Mouse (Mus musculus): ENCODE measurements around the gene Lhfp. TPM values are rescaled to one million over a fixed set of nuclear protein-coding genes. Genes with fewer than 3 reads are reported as not detected.

Lhfp gene
- 5.7 and 13.7 TPM in 2 replicates for polyA plus RNA-seq (2011; ENCODE audit: insufficient read depth, insufficient read length, low replicate concordance, missing spikeins)

- no peaks in the 10 kb centered on the region for H3K4me1 ChIP-seq (ENCODE audit: control insufficient read depth, insufficient read depth, low read length)
- no peak within 1 kb of the TSS for H3K27ac ChIP-seq (ENCODE audit: control insufficient read depth, insufficient read depth, low read depth, low read length, poor library complexity)
- WGBS = under 1% methylated on average over 58 of the region's 58 CpGs
- H3K4me3 ChIP-seq (replicated peaks; ENCODE audit: control insufficient read depth, low read depth, low read length) = peak within 1 kb of the TSS; percentile 37
- no peak for TF ChIP-seq CTCF (IDR thresholded peaks at IDR 0.05; ENCODE audit: control insufficient read depth, insufficient read depth, low read length)
- TF ChIP-seq POLR2A (IDR thresholded peaks at IDR 0.05; ENCODE audit: borderline replicate concordance, control insufficient read depth, low read depth, low read length) = no peak
Measured at GRCm38 (mm10) chr3:53041411-53042239, at the start of gene Lhfp. TSS of gene Lhfp (plus strand) at chr3:53041528.

- WGBS = 80% methylated on average over 10 of the region's 10 CpGs
- H3K27ac ChIP-seq (ENCODE audit: control insufficient read depth, insufficient read depth, low read depth, low read length, poor library complexity) = no peak overlapping the region
- no peak for TF ChIP-seq POLR2A (IDR thresholded peaks at IDR 0.05; ENCODE audit: borderline replicate concordance, control insufficient read depth, low read depth, low read length)
- no peak for TF ChIP-seq CTCF (IDR thresholded peaks at IDR 0.05; ENCODE audit: control insufficient read depth, insufficient read depth, low read length)
Measured at GRCm38 (mm10) chr3:52993296-52993695, 48.0 kb upstream of the Lhfp start.

GRCm38 (mm10) chr3:52994666-52995065 is 46.7 kb upstream of the Lhfp start:
- Histone ChIP-seq H3K4me3 (replicated peaks; ENCODE audit: control insufficient read depth, low read depth, low read length) (no peak overlapping the region), H3K4me1 (ENCODE audit: control insufficient read depth, insufficient read depth, low read length) (peaks cover 2% of the 10 kb centered on the region; the same call in 1 of the 2 replicates), H3K27ac (ENCODE audit: control insufficient read depth, insufficient read depth, low read depth, low read length, poor library complexity) (no peak overlapping the region)
- TF ChIP-seq CTCF (IDR thresholded peaks at IDR 0.05; ENCODE audit: control insufficient read depth, insufficient read depth, low read length) (no peak), POLR2A (IDR thresholded peaks at IDR 0.05; ENCODE audit: borderline replicate concordance, control insufficient read depth, low read depth, low read length) (no peak)
- WGBS = 60% methylated on average over 5 of the region's 5 CpGs

More at GRCm38 (mm10) chr3:52993296-52993695, 48.0 kb upstream of the Lhfp start:
- Histone ChIP-seq H3K4me1 (ENCODE audit: control insufficient read depth, insufficient read depth, low read length) (peaks cover 2% of the 10 kb centered on the region; the same call in 1 of the 2 replicates), H3K4me3 (replicated peaks; ENCODE audit: control insufficient read depth, low read depth, low read length) (no peak overlapping the region)

GRCm38 (mm10) chr3:52996635-52997034 is 44.7 kb upstream of the Lhfp start:
- no peak overlapping the region for H3K27ac ChIP-seq (ENCODE audit: control insufficient read depth, insufficient read depth, low read depth, low read length, poor library complexity)
- H3K4me3 ChIP-seq (replicated peaks; ENCODE audit: control insufficient read depth, low read depth, low read length) = no peak overlapping the region
- no peaks in the 10 kb centered on the region; the same call in 1 of the 2 replicates for H3K4me1 ChIP-seq (ENCODE audit: control insufficient read depth, insufficient read depth, low read length)
- 90% methylated on average over 5 of the region's 5 CpGs for WGBS
- TF ChIP-seq CTCF (IDR thresholded peaks at IDR 0.05; ENCODE audit: control insufficient read depth, insufficient read depth, low read length) (no peak), POLR2A (IDR thresholded peaks at IDR 0.05; ENCODE audit: borderline replicate concordance, control insufficient read depth, low read depth, low read length) (no peak)

GRCm38 (mm10) chr3:52997381-52997780 is 43.9 kb upstream of the Lhfp start:
- H3K4me3 ChIP-seq (replicated peaks; ENCODE audit: control insufficient read depth, low read depth, low read length) = no peak overlapping the region
- no peaks in the 10 kb centered on the region; the same call in 1 of the 2 replicates for H3K4me1 ChIP-seq (ENCODE audit: control insufficient read depth, insufficient read depth, low read length)
- 93% methylated on average over 1 of the region's 1 CpGs for WGBS
- TF ChIP-seq CTCF (IDR thresholded peaks at IDR 0.05; ENCODE audit: control insufficient read depth, insufficient read depth, low read length) (no peak), POLR2A (IDR thresholded peaks at IDR 0.05; ENCODE audit: borderline replicate concordance, control insufficient read depth, low read depth, low read length) (no peak)
- H3K27ac ChIP-seq (ENCODE audit: control insufficient read depth, insufficient read depth, low read depth, low read length, poor library complexity) = no peak overlapping the region

- no peaks in the 10 kb centered on the region; the same call in 1 of the 2 replicates for H3K4me1 ChIP-seq (ENCODE audit: control insufficient read depth, insufficient read depth, low read length)
- TF ChIP-seq POLR2A (IDR thresholded peaks at IDR 0.05; ENCODE audit: borderline replicate concordance, control insufficient read depth, low read depth, low read length) = no peak
- no peak for TF ChIP-seq CTCF (IDR thresholded peaks at IDR 0.05; ENCODE audit: control insufficient read depth, insufficient read depth, low read length)
- no peak overlapping the region for H3K27ac ChIP-seq (ENCODE audit: control insufficient read depth, insufficient read depth, low read depth, low read length, poor library complexity)
- no peak overlapping the region for H3K4me3 ChIP-seq (replicated peaks; ENCODE audit: control insufficient read depth, low read depth, low read length)
- 82% methylated on average over 15 of the region's 15 CpGs for whole genome bisulfite sequencing
Measured at GRCm38 (mm10) chr3:52999016-52999744, 42.1 kb upstream of the Lhfp start.

- H3K4me1 ChIP-seq (ENCODE audit: control insufficient read depth, insufficient read depth, low read length) = no peaks in the 10 kb centered on the region; the same call in 1 of the 2 replicates
- WGBS = 66% methylated on average over 3 of the region's 3 CpGs
- H3K27ac ChIP-seq (ENCODE audit: control insufficient read depth, insufficient read depth, low read depth, low read length, poor library complexity) = no peak overlapping the region
- no peak for TF ChIP-seq POLR2A (IDR thresholded peaks at IDR 0.05; ENCODE audit: borderline replicate concordance, control insufficient read depth, low read depth, low read length)
- TF ChIP-seq CTCF (IDR thresholded peaks at IDR 0.05; ENCODE audit: control insufficient read depth, insufficient read depth, low read length) = no peak
- no peak overlapping the region for H3K4me3 ChIP-seq (replicated peaks; ENCODE audit: control insufficient read depth, low read depth, low read length)
Measured at GRCm38 (mm10) chr3:52999996-53000395, 41.3 kb upstream of the Lhfp start.

DNA sequence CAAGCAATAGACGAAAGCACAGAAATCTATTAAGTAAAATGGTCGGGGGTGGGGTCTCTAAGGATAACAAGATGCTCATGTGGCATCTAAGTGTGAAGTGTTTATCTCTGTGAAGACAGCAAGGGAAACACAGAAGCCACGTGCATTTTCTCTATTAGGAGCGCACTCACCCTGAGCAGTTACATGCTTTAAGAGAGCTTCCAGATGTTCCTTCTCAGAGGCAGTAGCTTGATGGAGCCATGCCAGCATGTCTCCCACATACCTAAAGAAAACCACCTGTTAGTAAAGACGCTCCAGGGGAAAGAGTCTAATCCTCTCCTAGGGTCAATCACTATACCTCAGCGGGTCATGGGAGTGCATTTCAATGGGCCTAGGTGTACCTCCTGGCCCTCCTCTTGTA is 39.3 kb upstream of the Lhfp start:
- Histone ChIP-seq H3K4me3 (replicated peaks; ENCODE audit: control insufficient read depth, low read depth, low read length) (no peak overlapping the region), H3K27ac (ENCODE audit: control insufficient read depth, insufficient read depth, low read depth, low read length, poor library complexity) (no peak overlapping the region), H3K4me1 (ENCODE audit: control insufficient read depth, insufficient read depth, low read length) (no peaks in the 10 kb centered on the region; the same call in 1 of the 2 replicates)
- TF ChIP-seq POLR2A (IDR thresholded peaks at IDR 0.05; ENCODE audit: borderline replicate concordance, control insufficient read depth, low read depth, low read length) (no peak), CTCF (IDR thresholded peaks at IDR 0.05; ENCODE audit: control insufficient read depth, insufficient read depth, low read length) (no peak)
- 81% methylated on average over 6 of the region's 6 CpGs for WGBS

Data from bone marrow, adult 2 months (tissue).